Comparison of ENCODE assay signal across 10 mouse cellular contexts in the genomic region with DNA sequence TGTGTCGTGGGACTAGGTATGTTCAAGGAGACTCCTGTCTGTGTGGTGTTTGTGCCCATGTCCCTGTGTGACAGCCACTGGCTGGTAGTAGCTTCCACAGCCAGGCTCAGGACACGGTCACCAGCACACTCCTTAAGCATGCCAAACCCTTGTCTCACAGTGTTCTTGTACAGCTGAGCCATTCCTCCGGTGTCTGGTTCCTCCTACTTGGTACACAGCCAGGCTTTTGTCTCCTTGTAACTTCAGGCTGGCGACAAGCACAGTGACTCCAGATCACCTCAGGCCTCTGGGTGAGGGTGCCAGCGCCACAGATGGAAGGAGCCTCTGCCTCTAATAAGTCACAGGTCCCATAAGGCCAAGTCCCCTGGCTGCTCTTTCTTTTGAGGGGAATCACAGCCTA.
A peak's percentile ranks its signal among the peaks of the same experiment; 100 is the strongest.
DNase-seq lines count a peak whose midpoint lies in the region; ATAC-seq and TF ChIP-seq lines count a peak whose summit lies in the region.
"Had no signal": no experiment of that assay in that cellular context is flagged by ENCODE, and none has a peak within 500 bp of the region (broad histone marks: within the 10 kb centered on the region; RNA-seq: fewer than 3 reads in every experiment).

No protein-coding gene starts in this region.

- H3K9ac ChIP-seq in liver, embryonic 12.5 days = no peak overlapping the region
- H3K9ac ChIP-seq: forebrain, embryonic 13.5 days had no signal

- no peak overlapping the region for H3K4me2 ChIP-seq in liver, embryonic 12.5 days
- H3K4me2 ChIP-seq: forebrain, embryonic 13.5 days had no signal

- DNase-seq in heart, embryonic 10.5 days (ENCODE audit: low spot score) = no peak
- DNase-seq in heart, postnatal 25 days (ENCODE audit: low spot score) = no peak
- peak; percentile 35 for DNase-seq in left cerebral cortex, postnatal 4 days
- DNase-seq in left cerebral cortex, postnatal 25 days (ENCODE audit: low spot score in 2 of 2) = no peak
- DNase-seq in brain, embryonic 14.5 days (ENCODE audit: low read depth) = peak; percentile 25
- DNase-seq in lung, postnatal 10 days = peak; percentile 31
- DNase-seq: layer of hippocampus, postnatal 36 days; thymus, adult 2 months had no signal

- H3K9me3 ChIP-seq in heart, embryonic 10.5 days = no peaks in the 10 kb centered on the region
- no peaks in the 10 kb centered on the region for H3K9me3 ChIP-seq in liver, embryonic 12.5 days (replicated peaks)
- H3K9me3 ChIP-seq: forebrain, embryonic 13.5 days had no signal

- WGBS in heart, embryonic 10.5 days = 52% methylated on average over 5 of the region's 5 CpGs
- 59% methylated on average over 5 of the region's 5 CpGs for WGBS in liver, embryonic 12.5 days (ENCODE audit: insufficient replicate concordance)

- no peak for ATAC-seq in liver, embryonic 12.5 days
- ATAC-seq: forebrain, embryonic 13.5 days had no signal

- no peaks in the 10 kb centered on the region for H3K36me3 ChIP-seq in heart, embryonic 10.5 days
- H3K36me3 ChIP-seq in liver, embryonic 12.5 days = no peaks in the 10 kb centered on the region

- H3K4me1 ChIP-seq in heart, embryonic 10.5 days = peaks cover 63% of the 10 kb centered on the region
- H3K4me1 ChIP-seq in liver, embryonic 12.5 days = 0 out of 2 replicates have a peak, but pooled peaks cover 2% of the 10 kb centered on the region

- H3K4me3 ChIP-seq in heart, embryonic 10.5 days = no peak overlapping the region
- no peak overlapping the region for H3K4me3 ChIP-seq in liver, embryonic 12.5 days
- H3K4me3 ChIP-seq: forebrain, embryonic 13.5 days had no signal

- TF ChIP-seq POLR2A in brain, embryonic 14.5 days (IDR thresholded peaks at IDR 0.05; ENCODE audit: borderline replicate concordance, extremely low read depth, insufficient read depth, insufficient read length, poor library complexity, severe bottlenecking) = no peak

- peak overlapping the region; percentile 78 for H3K27ac ChIP-seq in heart, embryonic 10.5 days
- H3K27ac ChIP-seq in liver, embryonic 12.5 days = no peak overlapping the region

- H3K27me3 ChIP-seq in heart, embryonic 10.5 days (ENCODE audit: insufficient read depth, poor library complexity, severe bottlenecking) = no peaks in the 10 kb centered on the region
- H3K27me3 ChIP-seq in liver, embryonic 12.5 days (replicated peaks) = no peaks in the 10 kb centered on the region
- H3K27me3 ChIP-seq: forebrain, embryonic 13.5 days had no signal

- no peak for TF ChIP-seq CTCF in brain, embryonic 14.5 days (IDR thresholded peaks at IDR 0.05; ENCODE audit: borderline replicate concordance, extremely low read depth, insufficient read depth, insufficient read length)

- intact Hi-C loops in heart, postnatal 25 days (cut with DNase I) = no loop called here
- intact Hi-C loops in left cerebral cortex, postnatal 4 days (cut with DNase I) = no loop called here
- intact Hi-C loops in left cerebral cortex, postnatal 25 days (cut with DNase I) = no loop called here

Comparison
In these comparisons a context has a peak if more than half of its experiments do, and no peak if none do; other contexts are left out.
1. DNase-seq: peak in left cerebral cortex, postnatal 4 days (single experiment), brain, embryonic 14.5 days (single experiment) and lung, postnatal 10 days (single experiment); none in heart, embryonic 10.5 days (single experiment), heart, postnatal 25 days (single experiment) and left cerebral cortex, postnatal 25 days (0 of 2).